Mouse (Mus musculus) CD4-positive, CD25-positive, alpha-beta regulatory T cell, adult 9 weeks (primary cell): ENCODE measurements around the gene Ncor2. TPM values are rescaled to one million over a fixed set of nuclear protein-coding genes. Genes with fewer than 3 reads are reported as not detected.

ENCODE experiments used
- polyA plus RNA-seq: library from polyadenylated mRNA; unstranded; fragments of 100-300 nt; shearing (Covaris generic); gene quantifications from one replicate; pipeline ENCODE4 v1.2.1, GENCODE M21; 2017

The Ncor2 gene
- polyA plus RNA-seq: 6.9 TPM

DNA sequence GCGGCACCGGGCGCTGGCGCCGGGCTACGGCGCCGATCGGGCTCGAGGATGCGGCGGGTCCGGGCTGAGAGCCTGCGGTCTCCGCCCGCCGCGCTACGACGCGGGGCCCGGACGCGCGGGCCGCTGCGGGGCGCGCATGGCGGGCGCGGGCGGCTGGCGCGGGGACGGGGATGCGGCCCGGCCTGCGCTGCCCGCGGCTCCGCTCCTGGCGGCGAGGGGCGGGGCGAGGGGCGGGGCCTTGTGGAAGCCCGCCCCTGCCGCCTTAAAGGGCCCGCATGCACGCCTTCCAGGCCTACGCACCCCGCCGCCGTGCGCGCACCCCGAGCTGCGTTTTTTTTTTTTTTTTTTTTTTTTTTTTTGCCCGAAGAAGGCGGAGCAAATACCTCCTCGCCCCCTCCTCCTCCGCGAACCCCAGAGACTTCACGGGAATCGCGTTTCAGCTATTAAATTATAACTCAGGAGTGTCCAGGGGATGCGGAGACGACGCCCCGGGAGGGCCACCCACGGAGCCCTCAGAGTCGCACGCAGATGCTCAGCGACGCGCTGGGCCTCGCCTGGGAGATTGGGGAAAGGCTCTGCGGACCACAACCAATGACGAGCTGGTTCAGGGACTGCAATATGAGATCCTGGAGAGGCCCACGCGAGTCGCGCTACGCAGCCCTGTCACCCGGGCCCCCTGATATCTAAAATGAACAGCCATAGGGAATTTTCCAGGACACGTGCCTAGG lies at the start of gene Ncor2:
Gene Ncor2, minus strand, starts transcription at position 213 of the 728 bp plus-strand sequence.

GRCm38 (mm10) chr5:125002969-125003872 lies 175.8 kb downstream of the Ncor2 start, which contains the start of gene Rflna:
Rflna (plus strand) TSS chr5:125003221.

Other genes starting within 250 kb of the Ncor2 start
- not detected for gene Rflna, start 176.0 kb downstream of the Ncor2 start, polyA plus RNA-seq
- 18.1 TPM for gene Scarb1, start 161.9 kb upstream of the Ncor2 start, polyA plus RNA-seq
- gene Gm10382, start 210.1 kb upstream of the Ncor2 start, polyA plus RNA-seq: 1.6 TPM
- 1,419 TPM for gene Ubc, start 211.0 kb upstream of the Ncor2 start, polyA plus RNA-seq